Mouse (Mus musculus): ENCODE data around the gene Ndufs2.

- TF ChIP-seq POLR2A (IDR thresholded peaks at IDR 0.05; ENCODE audit: borderline replicate concordance, low read depth, low read length) (no peak), CTCF (IDR thresholded peaks at IDR 0.05; ENCODE audit: low read depth, low read length) (no peak)
Observed at GRCm38 (mm10) chr1:171285096-171285892, 34.1 kb upstream of the Ndufs2 start.

Data from bone marrow macrophage, adult 2 months (primary cell).